Mouse (Mus musculus): Measurements from ENCODE around the gene Zc3h12d. TPM values are rescaled to one million over a fixed set of nuclear protein-coding genes. Genes with fewer than 3 reads are reported as not detected.

The Zc3h12d gene
- polyA plus RNA-seq, 1 experiment from 2014 or later: 0.17 TPM

GRCm38 (mm10) chr10:7820171-7820570 is 12.1 kb upstream of the Zc3h12d start:
- 84% methylated on average over 5 of the region's 5 CpGs for WGBS
- no peak for DNase-seq (ENCODE audit: low spot score)
- TF ChIP-seq CTCF (IDR thresholded peaks at IDR 0.05; ENCODE audit: low read depth) (no peak), EP300 (optimal IDR thresholded peaks at IDR 0.05) (no peak)
- Histone ChIP-seq H3K4me1 (replicated peaks; ENCODE audit: control insufficient read depth, insufficient read depth) (no peaks in the 10 kb centered on the region), H3K27ac (replicated peaks) (no peak overlapping the region), H3K9ac (ENCODE audit: low read length) (no peak overlapping the region), H3K36me3 (ENCODE audit: control insufficient read depth, insufficient read depth, low read length) (peaks cover 7% of the 10 kb centered on the region; the same call in 1 of the 2 replicates), H3K27me3 (ENCODE audit: control insufficient read depth, insufficient read depth, low read length) (no peaks in the 10 kb centered on the region), H3K4me3 (ENCODE audit: low read depth, low read length) (no peak overlapping the region), H3K9me3 (ENCODE audit: control insufficient read depth, low read length) (no peaks in the 10 kb centered on the region), H3K4me2 (replicated peaks; ENCODE audit: low read depth) (no peak overlapping the region)
- ATAC-seq (ENCODE audit: low FRiP score, low TSS enrichment): no peak

- peaks cover 7% of the 10 kb centered on the region; the same call in 1 of the 2 replicates for H3K36me3 ChIP-seq (ENCODE audit: control insufficient read depth, insufficient read depth, low read length)
- no peak overlapping the region for H3K4me2 ChIP-seq (replicated peaks; ENCODE audit: low read depth)
- TF ChIP-seq CTCF (IDR thresholded peaks at IDR 0.05; ENCODE audit: low read depth) (no peak), EP300 (optimal IDR thresholded peaks at IDR 0.05) (no peak)
- H3K27ac ChIP-seq (replicated peaks): no peak overlapping the region
- no peak overlapping the region for H3K4me3 ChIP-seq (ENCODE audit: low read depth, low read length)
- no peaks in the 10 kb centered on the region for H3K27me3 ChIP-seq (ENCODE audit: control insufficient read depth, insufficient read depth, low read length)
- H3K9ac ChIP-seq (ENCODE audit: low read length): no peak overlapping the region
- ATAC-seq (ENCODE audit: low FRiP score, low TSS enrichment): no peak
- no peaks in the 10 kb centered on the region for H3K4me1 ChIP-seq (replicated peaks; ENCODE audit: control insufficient read depth, insufficient read depth)
- H3K9me3 ChIP-seq (ENCODE audit: control insufficient read depth, low read length): no peaks in the 10 kb centered on the region
- no peak for DNase-seq (ENCODE audit: low spot score)
- 93% methylated on average over 12 of the region's 12 CpGs for WGBS
These were observed 10.3 kb upstream of the Zc3h12d start for GRCm38 (mm10) chr10:7821981-7822380.

- Histone ChIP-seq H3K4me1 (replicated peaks; ENCODE audit: control insufficient read depth, insufficient read depth) (no peaks in the 10 kb centered on the region), H3K36me3 (ENCODE audit: control insufficient read depth, insufficient read depth, low read length) (0 out of 2 replicates have a peak, but pooled peaks cover 5% of the 10 kb centered on the region), H3K9me3 (ENCODE audit: control insufficient read depth, low read length) (no peaks in the 10 kb centered on the region), H3K4me2 (replicated peaks; ENCODE audit: low read depth) (no peak overlapping the region), H3K27ac (replicated peaks) (no peak overlapping the region), H3K27me3 (ENCODE audit: control insufficient read depth, insufficient read depth, low read length) (no peaks in the 10 kb centered on the region), H3K9ac (ENCODE audit: low read length) (no peak overlapping the region), H3K4me3 (ENCODE audit: low read depth, low read length) (no peak overlapping the region)
- 83% methylated on average over 9 of the region's 9 CpGs for WGBS
- no peak for DNase-seq (ENCODE audit: low spot score)
- ATAC-seq (ENCODE audit: low FRiP score, low TSS enrichment): no peak
- TF ChIP-seq EP300 (optimal IDR thresholded peaks at IDR 0.05) (no peak), CTCF (IDR thresholded peaks at IDR 0.05; ENCODE audit: low read depth) (no peak)
These were observed 7.5 kb upstream of the Zc3h12d start for GRCm38 (mm10) chr10:7824663-7825280.

GRCm38 (mm10) chr10:7825281-7825665 is 7.0 kb upstream of the Zc3h12d start:
- Histone ChIP-seq H3K27me3 (ENCODE audit: control insufficient read depth, insufficient read depth, low read length) (no peaks in the 10 kb centered on the region), H3K4me2 (replicated peaks; ENCODE audit: low read depth) (no peak overlapping the region), H3K4me3 (ENCODE audit: low read depth, low read length) (no peak overlapping the region), H3K9me3 (ENCODE audit: control insufficient read depth, low read length) (no peaks in the 10 kb centered on the region), H3K4me1 (replicated peaks; ENCODE audit: control insufficient read depth, insufficient read depth) (no peaks in the 10 kb centered on the region), H3K9ac (ENCODE audit: low read length) (no peak overlapping the region), H3K36me3 (ENCODE audit: control insufficient read depth, insufficient read depth, low read length) (0 out of 2 replicates have a peak, but pooled peaks cover 5% of the 10 kb centered on the region), H3K27ac (replicated peaks) (no peak overlapping the region)
- TF ChIP-seq CTCF (IDR thresholded peaks at IDR 0.05; ENCODE audit: low read depth) (no peak), EP300 (optimal IDR thresholded peaks at IDR 0.05) (no peak)
- 88% methylated on average over 4 of the region's 4 CpGs for WGBS
- ATAC-seq (ENCODE audit: low FRiP score, low TSS enrichment) (no peak), DNase-seq (ENCODE audit: low spot score) (no peak)

- H3K27me3 ChIP-seq (ENCODE audit: control insufficient read depth, insufficient read depth, low read length): no peaks in the 10 kb centered on the region
- DNase-seq (ENCODE audit: low spot score): no peak
- no peaks in the 10 kb centered on the region for H3K4me1 ChIP-seq (replicated peaks; ENCODE audit: control insufficient read depth, insufficient read depth)
- ATAC-seq (ENCODE audit: low FRiP score, low TSS enrichment): no peak
- no peak overlapping the region for H3K4me2 ChIP-seq (replicated peaks; ENCODE audit: low read depth)
- no peak overlapping the region for H3K4me3 ChIP-seq (ENCODE audit: low read depth, low read length)
- no peaks in the 10 kb centered on the region for H3K9me3 ChIP-seq (ENCODE audit: control insufficient read depth, low read length)
- WGBS: 93% methylated on average over 9 of the region's 9 CpGs
- TF ChIP-seq EP300 (optimal IDR thresholded peaks at IDR 0.05): no peak
- TF ChIP-seq CTCF (IDR thresholded peaks at IDR 0.05; ENCODE audit: low read depth): no peak
- H3K9ac ChIP-seq (ENCODE audit: low read length): no peak overlapping the region
- no peak overlapping the region for H3K27ac ChIP-seq (replicated peaks)
- H3K36me3 ChIP-seq (ENCODE audit: control insufficient read depth, insufficient read depth, low read length): 0 out of 2 replicates have a peak, but pooled peaks cover 3% of the 10 kb centered on the region
These were observed 6.2 kb upstream of the Zc3h12d start for GRCm38 (mm10) chr10:7826106-7826505.

- DNase-seq (ENCODE audit: low spot score) (no peak), ATAC-seq (ENCODE audit: low FRiP score, low TSS enrichment) (no peak)
- Histone ChIP-seq H3K36me3 (ENCODE audit: control insufficient read depth, insufficient read depth, low read length) (no peaks in the 10 kb centered on the region), H3K27ac (replicated peaks) (no peak overlapping the region; the same call in 1 of the 2 replicates), H3K9ac (ENCODE audit: low read length) (no peak overlapping the region), H3K4me3 (ENCODE audit: low read depth, low read length) (no peak overlapping the region), H3K9me3 (ENCODE audit: control insufficient read depth, low read length) (no peaks in the 10 kb centered on the region), H3K4me1 (replicated peaks; ENCODE audit: control insufficient read depth, insufficient read depth) (0 out of 2 replicates have a peak, but pooled peaks cover 3% of the 10 kb centered on the region), H3K4me2 (replicated peaks; ENCODE audit: low read depth) (no peak overlapping the region), H3K27me3 (ENCODE audit: control insufficient read depth, insufficient read depth, low read length) (no peaks in the 10 kb centered on the region)
- WGBS: 79% methylated on average over 9 of the region's 9 CpGs
- no peak for TF ChIP-seq CTCF (IDR thresholded peaks at IDR 0.05; ENCODE audit: low read depth)
- TF ChIP-seq EP300 (optimal IDR thresholded peaks at IDR 0.05): no peak
These were observed 1.3 kb downstream of the Zc3h12d start for GRCm38 (mm10) chr10:7833377-7834165.

All from stomach, postnatal 0 days (tissue).